Mouse (Mus musculus) spleen, adult 2 months (tissue): ENCODE measurements around the gene Smg1.

ENCODE experiments used
- CTCF ChIP-seq: fragments of 200-500 bp; IDR thresholded peaks from 2 replicates; pipeline ENCODE4 v1.5.1; 2011; ENCODE audit warnings: mild to moderate bottlenecking, inconsistent platforms; ENCODE audit not compliant: insufficient read depth, insufficient read length, insufficient replicate concordance; ENCODE audit errors: extremely low read depth
- POLR2A ChIP-seq: fragments of 200-500 bp; IDR thresholded peaks from 2 replicates; pipeline ENCODE4 v1.6.1; 2011; ENCODE audit warnings: low read depth, low read length, inconsistent platforms

DNA sequence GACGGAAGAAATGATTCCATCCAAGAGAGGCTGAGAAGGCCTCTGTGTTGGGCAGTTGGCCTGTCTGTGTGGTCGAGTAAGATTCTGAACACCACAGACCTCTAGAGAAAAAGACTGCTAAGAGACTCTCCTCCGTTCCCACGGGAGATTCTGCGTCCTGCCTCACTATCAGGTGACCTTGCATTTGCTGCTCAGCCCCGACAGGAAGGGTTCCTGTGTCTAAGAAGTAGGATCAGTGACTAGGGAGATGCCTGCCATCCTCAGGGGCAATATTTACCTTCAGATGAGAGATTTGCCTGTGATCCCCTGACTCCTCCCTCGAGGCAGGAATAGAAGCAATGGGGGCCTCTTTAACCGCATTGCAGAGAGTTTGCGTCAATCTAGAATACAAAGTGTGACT is 39.1 kb upstream of the Smg1 start:
- TF ChIP-seq POLR2A, result no peak
- TF ChIP-seq CTCF, result no peak
